In genomic region chr16:54195205-54195604, GRCm38 (mm10) we compare ENCODE assay signal across 20 mouse cellular contexts.
A peak's percentile ranks its signal among the peaks of the same experiment; 100 is the strongest.
DNase-seq lines count a peak whose midpoint lies in the region; ATAC-seq and TF ChIP-seq lines count a peak whose summit lies in the region.
"Had no signal": no experiment of that assay in that cellular context is flagged by ENCODE, and none has a peak within 500 bp of the region (broad histone marks: within the 10 kb centered on the region; RNA-seq: fewer than 3 reads in every experiment).

No protein-coding gene starts in this region.

- H3K36me3 ChIP-seq in hindbrain, embryonic 12.5 days = no peaks in the 10 kb centered on the region
- H3K36me3 ChIP-seq in hindbrain, embryonic 16.5 days (ENCODE audit: control insufficient read depth, insufficient read depth, low read length) = no peaks in the 10 kb centered on the region
- H3K36me3 ChIP-seq in forebrain, embryonic 15.5 days = no peaks in the 10 kb centered on the region
- H3K36me3 ChIP-seq in midbrain, postnatal 0 days (ENCODE audit: insufficient read depth, low read length) = no peaks in the 10 kb centered on the region
- H3K36me3 ChIP-seq: G1E; limb, embryonic 12.5 days; liver, embryonic 12.5 days had no signal

- 61% methylated on average over 3 of the region's 3 CpGs for WGBS in hindbrain, embryonic 12.5 days
- 48% methylated on average over 3 of the region's 3 CpGs for WGBS in hindbrain, embryonic 16.5 days
- WGBS in forebrain, embryonic 15.5 days = 10% methylated on average over 3 of the region's 3 CpGs
- 43% methylated on average over 3 of the region's 3 CpGs for WGBS in midbrain, postnatal 0 days

- DNase-seq in Muller cell, postnatal 12 days (ENCODE audit: inconsistent ontology term) = peak; percentile 13
- peak; percentile 26 for DNase-seq in midbrain, postnatal 0 days (ENCODE audit: low spot score)
- DNase-seq in adrenal gland, postnatal 10 days = no peak
- DNase-seq: cerebellum, adult 9-10 months; gastrocnemius, postnatal 25 days; heart, postnatal 10 days; kidney, adult 2 months; kidney, postnatal 10 days; lung, adult 2 months; thymus, postnatal 14 days had no signal

- H3K9ac ChIP-seq in hindbrain, embryonic 12.5 days = no peak overlapping the region
- H3K9ac ChIP-seq in hindbrain, embryonic 16.5 days (ENCODE audit: low read depth, low read length) = no peak overlapping the region
- no peak overlapping the region for H3K9ac ChIP-seq in forebrain, embryonic 15.5 days (replicated peaks)
- no peak overlapping the region for H3K9ac ChIP-seq in midbrain, postnatal 0 days (replicated peaks; ENCODE audit: low read length, poor library complexity, severe bottlenecking)
- H3K9ac ChIP-seq: limb, embryonic 12.5 days; liver, embryonic 12.5 days had no signal

- no peak for TF ChIP-seq CTCF in midbrain, postnatal 0 days (IDR thresholded peaks at IDR 0.05)

- H3K27ac ChIP-seq in hindbrain, embryonic 12.5 days = no peak overlapping the region
- H3K27ac ChIP-seq in hindbrain, embryonic 16.5 days (ENCODE audit: low read depth, low read length) = no peak overlapping the region
- peak overlapping the region; percentile 37; the same call in 1 of the 2 replicates for H3K27ac ChIP-seq in forebrain, embryonic 15.5 days (replicated peaks)
- H3K27ac ChIP-seq in midbrain, postnatal 0 days (ENCODE audit: low read depth, low read length) = no peak overlapping the region
- H3K27ac ChIP-seq: limb, embryonic 12.5 days; liver, embryonic 12.5 days had no signal

- no peaks in the 10 kb centered on the region for H3K4me1 ChIP-seq in hindbrain, embryonic 12.5 days
- H3K4me1 ChIP-seq in hindbrain, embryonic 16.5 days (ENCODE audit: control insufficient read depth, insufficient read depth, low read depth, low read length) = no peaks in the 10 kb centered on the region
- H3K4me1 ChIP-seq in forebrain, embryonic 15.5 days = peaks cover 7% of the 10 kb centered on the region; the same call in 1 of the 2 replicates
- no peaks in the 10 kb centered on the region for H3K4me1 ChIP-seq in midbrain, postnatal 0 days (ENCODE audit: insufficient read depth, low read length)
- H3K4me1 ChIP-seq: limb, embryonic 12.5 days; liver, embryonic 12.5 days; megakaryocyte, embryonic 14.5 days had no signal

- H3K9me3 ChIP-seq in hindbrain, embryonic 12.5 days (replicated peaks) = no peaks in the 10 kb centered on the region
- no peaks in the 10 kb centered on the region for H3K9me3 ChIP-seq in hindbrain, embryonic 16.5 days (ENCODE audit: control insufficient read depth, low read length)
- no peaks in the 10 kb centered on the region for H3K9me3 ChIP-seq in forebrain, embryonic 15.5 days
- H3K9me3 ChIP-seq in midbrain, postnatal 0 days (ENCODE audit: low read length) = no peaks in the 10 kb centered on the region
- H3K9me3 ChIP-seq: G1E; limb, embryonic 12.5 days; liver, embryonic 12.5 days; megakaryocyte, embryonic 14.5 days had no signal

- no peak overlapping the region for H3K4me3 ChIP-seq in hindbrain, embryonic 12.5 days
- H3K4me3 ChIP-seq in hindbrain, embryonic 16.5 days (ENCODE audit: low read length) = no peak overlapping the region
- no peak overlapping the region for H3K4me3 ChIP-seq in forebrain, embryonic 15.5 days
- no peak overlapping the region for H3K4me3 ChIP-seq in midbrain, postnatal 0 days (ENCODE audit: low read depth, low read length)
- H3K4me3 ChIP-seq: erythroblast, embryonic 14.5 days; limb, embryonic 12.5 days; liver, embryonic 12.5 days; megakaryocyte, embryonic 14.5 days had no signal

- no peak overlapping the region for H3K4me2 ChIP-seq in hindbrain, embryonic 12.5 days (replicated peaks)
- H3K4me2 ChIP-seq in hindbrain, embryonic 16.5 days (ENCODE audit: low read length) = no peak overlapping the region
- H3K4me2 ChIP-seq in forebrain, embryonic 15.5 days (replicated peaks) = no peak overlapping the region
- no peak overlapping the region for H3K4me2 ChIP-seq in midbrain, postnatal 0 days (ENCODE audit: low read depth, low read length, poor library complexity, severe bottlenecking)
- H3K4me2 ChIP-seq: heart, embryonic 11.5 days; limb, embryonic 12.5 days; liver, embryonic 12.5 days had no signal

- no peaks in the 10 kb centered on the region for H3K27me3 ChIP-seq in hindbrain, embryonic 12.5 days
- no peaks in the 10 kb centered on the region for H3K27me3 ChIP-seq in hindbrain, embryonic 16.5 days (replicated peaks; ENCODE audit: control insufficient read depth, insufficient read depth, low read length)
- no peaks in the 10 kb centered on the region for H3K27me3 ChIP-seq in forebrain, embryonic 15.5 days
- H3K27me3 ChIP-seq in midbrain, postnatal 0 days (ENCODE audit: insufficient read depth, low read length) = no peaks in the 10 kb centered on the region
- H3K27me3 ChIP-seq: limb, embryonic 12.5 days; liver, embryonic 12.5 days; megakaryocyte, embryonic 14.5 days had no signal

- peak; percentile 63 for ATAC-seq in hindbrain, embryonic 12.5 days (ENCODE audit: low FRiP score)
- ATAC-seq in hindbrain, embryonic 16.5 days = no peak
- peak; percentile 95 for ATAC-seq in forebrain, embryonic 15.5 days (replicated peaks)
- ATAC-seq in midbrain, postnatal 0 days (ENCODE audit: low FRiP score) = no peak
- ATAC-seq in megakaryocyte-erythroid progenitor cell, adult 5-6 weeks (replicated peaks; ENCODE audit: low FRiP score, low TSS enrichment, poor library complexity, severe bottlenecking) = no peak
- ATAC-seq: liver, embryonic 12.5 days had no signal

Comparison
In these comparisons a context has a peak if more than half of its experiments do, and no peak if none do; other contexts are left out.
1. ATAC-seq: peak in hindbrain, embryonic 12.5 days (single experiment) and forebrain, embryonic 15.5 days (single experiment); none in hindbrain, embryonic 16.5 days (single experiment), midbrain, postnatal 0 days (single experiment) and megakaryocyte-erythroid progenitor cell, adult 5-6 weeks (single experiment).